Mouse (Mus musculus): ENCODE data around the gene Pcdh15. TPM values are rescaled to one million over a fixed set of nuclear protein-coding genes. Genes with fewer than 3 reads are reported as not detected.
A peak's percentile ranks its signal among the peaks of the same experiment; 100 is the strongest.

Pcdh15 gene
- polyA plus RNA-seq, 1 experiment from 2014 or later: 17.4 TPM

DNA sequence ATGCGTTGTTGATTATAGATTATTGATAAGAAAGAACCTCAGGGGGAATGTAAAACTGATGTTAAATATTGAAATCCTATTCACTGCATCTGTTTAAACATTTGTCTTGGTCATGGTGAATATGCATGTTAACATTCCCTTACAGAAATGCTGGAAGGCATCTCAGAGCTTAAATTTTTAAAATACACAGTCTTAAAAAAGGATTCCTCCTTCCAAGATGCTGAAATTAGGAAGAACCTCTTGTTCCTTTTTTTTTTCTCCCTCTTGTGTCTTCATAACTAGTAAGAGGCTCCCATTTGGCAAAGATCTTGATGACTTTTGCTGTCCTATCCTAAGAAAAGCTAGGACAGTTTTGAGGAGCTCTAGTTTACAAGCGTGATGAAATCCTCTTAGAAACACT is 284.9 kb downstream of the Pcdh15 start:
- no peak for ATAC-seq (ENCODE audit: low FRiP score)
- no peaks in the 10 kb centered on the region for H3K4me1 ChIP-seq
- H3K4me3 ChIP-seq (replicated peaks): no peak overlapping the region
- H3K27me3 ChIP-seq (replicated peaks): no peaks in the 10 kb centered on the region
- H3K27ac ChIP-seq (replicated peaks): no peak overlapping the region
- WGBS: 87% methylated on average over 2 of the region's 2 CpGs
- no peak overlapping the region for H3K4me2 ChIP-seq
- no peaks in the 10 kb centered on the region for H3K9me3 ChIP-seq (replicated peaks)
- no peaks in the 10 kb centered on the region for H3K36me3 ChIP-seq
- H3K9ac ChIP-seq (replicated peaks): no peak overlapping the region

DNA sequence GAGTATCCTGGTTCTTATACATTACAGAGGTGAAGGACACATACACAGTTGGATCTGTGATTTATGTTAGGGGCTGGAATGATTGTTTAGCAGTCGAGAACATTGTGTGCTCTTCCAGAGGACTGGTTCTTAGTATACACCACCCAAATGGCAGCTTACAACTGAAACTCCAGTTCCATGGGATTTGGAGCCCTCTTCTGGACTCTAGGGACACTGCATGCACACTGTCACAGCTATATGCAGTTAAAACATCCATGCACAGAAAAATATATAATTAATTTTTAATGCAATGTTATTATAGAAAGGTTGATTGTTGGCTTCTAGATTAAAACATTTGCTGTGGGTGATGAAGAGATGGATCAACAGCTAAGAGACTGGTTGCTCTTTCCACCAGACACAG is 301.3 kb downstream of the Pcdh15 start:
- ATAC-seq (ENCODE audit: low FRiP score): no peak
- Histone ChIP-seq H3K4me3 (replicated peaks) (no peak overlapping the region), H3K9me3 (replicated peaks) (no peaks in the 10 kb centered on the region), H3K9ac (replicated peaks) (no peak overlapping the region), H3K27me3 (replicated peaks) (no peaks in the 10 kb centered on the region), H3K4me2 (no peak overlapping the region), H3K36me3 (no peaks in the 10 kb centered on the region), H3K27ac (replicated peaks) (no peak overlapping the region), H3K4me1 (no peaks in the 10 kb centered on the region)
- WGBS: 91% methylated on average over 1 of the region's 1 CpGs

DNA sequence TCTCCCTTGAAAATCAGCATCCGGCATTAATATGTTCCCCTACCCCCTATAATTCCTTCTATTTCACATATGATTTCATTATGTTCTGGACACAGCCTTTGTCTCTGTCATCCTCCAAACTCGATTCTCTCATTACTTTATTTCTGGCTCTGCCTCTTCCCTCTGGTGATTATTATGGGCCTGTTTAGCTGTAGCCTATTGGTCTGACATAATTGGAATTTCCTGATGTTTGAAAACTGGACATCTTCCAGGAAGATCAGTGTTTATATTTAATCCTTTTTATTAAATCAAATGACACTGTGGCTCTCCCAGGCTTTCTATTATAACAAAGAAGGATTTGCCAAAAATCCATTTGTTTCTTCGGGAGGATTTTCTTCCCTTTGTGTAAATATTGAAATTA is 326.3 kb downstream of the Pcdh15 start:
- Histone ChIP-seq H3K27ac (replicated peaks) (no peak overlapping the region), H3K27me3 (replicated peaks) (no peaks in the 10 kb centered on the region), H3K9me3 (replicated peaks) (no peaks in the 10 kb centered on the region), H3K4me3 (replicated peaks) (no peak overlapping the region), H3K4me1 (no peaks in the 10 kb centered on the region), H3K4me2 (no peak overlapping the region), H3K9ac (replicated peaks) (no peak overlapping the region), H3K36me3 (no peaks in the 10 kb centered on the region)
- 62% methylated on average over 3 of the region's 3 CpGs for WGBS
- no peak for ATAC-seq (ENCODE audit: low FRiP score)

GRCm38 (mm10) chr10:73431345-73431744 is 332.2 kb downstream of the Pcdh15 start:
- ATAC-seq (ENCODE audit: low FRiP score): no peak
- 88% methylated on average over 3 of the region's 3 CpGs for WGBS
- Histone ChIP-seq H3K4me1 (no peaks in the 10 kb centered on the region), H3K27me3 (replicated peaks) (no peaks in the 10 kb centered on the region), H3K27ac (replicated peaks) (no peak overlapping the region), H3K9ac (replicated peaks) (no peak overlapping the region), H3K9me3 (replicated peaks) (no peaks in the 10 kb centered on the region), H3K4me3 (replicated peaks) (no peak overlapping the region), H3K4me2 (no peak overlapping the region), H3K36me3 (no peaks in the 10 kb centered on the region)

- Histone ChIP-seq H3K9ac (replicated peaks) (no peak overlapping the region), H3K4me3 (replicated peaks) (no peak overlapping the region), H3K9me3 (replicated peaks) (no peaks in the 10 kb centered on the region), H3K4me2 (no peak overlapping the region), H3K4me1 (no peaks in the 10 kb centered on the region), H3K27me3 (replicated peaks) (0 out of 2 replicates have a peak, but pooled peaks cover 3% of the 10 kb centered on the region), H3K36me3 (no peaks in the 10 kb centered on the region), H3K27ac (replicated peaks) (no peak overlapping the region)
- peak; percentile 66; the same call in 1 of the 2 replicates for ATAC-seq (ENCODE audit: low FRiP score)
- 21% methylated on average over 2 of the region's 2 CpGs for WGBS
Observed at GRCm38 (mm10) chr10:73484082-73484481, 384.9 kb downstream of the Pcdh15 start.

DNA sequence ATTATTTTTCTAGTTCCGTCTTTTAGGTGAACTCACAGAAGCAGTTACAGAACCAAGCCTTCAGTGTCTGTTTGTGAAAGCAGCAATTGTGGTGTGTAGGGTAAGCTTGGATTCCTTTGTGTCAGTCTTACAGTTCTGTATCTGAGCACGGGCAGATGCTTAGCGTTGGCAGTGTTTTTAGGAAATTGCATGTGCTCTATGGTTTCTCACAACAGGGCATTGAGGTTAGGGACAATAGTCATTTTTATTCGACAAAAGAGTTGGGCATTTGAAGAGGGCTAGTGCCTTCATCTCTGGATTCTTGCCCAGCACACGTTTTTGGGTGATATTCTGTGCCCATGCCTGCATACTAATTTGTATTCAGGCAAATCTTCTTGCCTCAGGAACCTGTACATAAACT is 392.5 kb downstream of the Pcdh15 start:
- Histone ChIP-seq H3K4me3 (replicated peaks) (no peak overlapping the region), H3K4me1 (no peaks in the 10 kb centered on the region), H3K9me3 (replicated peaks) (no peaks in the 10 kb centered on the region), H3K36me3 (no peaks in the 10 kb centered on the region), H3K27me3 (replicated peaks) (0 out of 2 replicates have a peak, but pooled peaks cover 3% of the 10 kb centered on the region), H3K9ac (replicated peaks) (no peak overlapping the region), H3K4me2 (no peak overlapping the region), H3K27ac (replicated peaks) (no peak overlapping the region)
- no peak for ATAC-seq (ENCODE audit: low FRiP score)
- 63% methylated on average over 5 of the region's 5 CpGs for WGBS

- WGBS: 92% methylated on average over 3 of the region's 3 CpGs
- H3K9me3 ChIP-seq (replicated peaks): no peaks in the 10 kb centered on the region
- no peak for ATAC-seq (ENCODE audit: low FRiP score)
- H3K4me1 ChIP-seq: no peaks in the 10 kb centered on the region
- no peak overlapping the region for H3K4me2 ChIP-seq
- no peaks in the 10 kb centered on the region for H3K36me3 ChIP-seq
- H3K27ac ChIP-seq (replicated peaks): no peak overlapping the region
- H3K27me3 ChIP-seq (replicated peaks): no peaks in the 10 kb centered on the region
- H3K9ac ChIP-seq (replicated peaks): no peak overlapping the region
- no peak overlapping the region for H3K4me3 ChIP-seq (replicated peaks)
Observed at GRCm38 (mm10) chr10:73514846-73515245, 415.7 kb downstream of the Pcdh15 start.

DNA sequence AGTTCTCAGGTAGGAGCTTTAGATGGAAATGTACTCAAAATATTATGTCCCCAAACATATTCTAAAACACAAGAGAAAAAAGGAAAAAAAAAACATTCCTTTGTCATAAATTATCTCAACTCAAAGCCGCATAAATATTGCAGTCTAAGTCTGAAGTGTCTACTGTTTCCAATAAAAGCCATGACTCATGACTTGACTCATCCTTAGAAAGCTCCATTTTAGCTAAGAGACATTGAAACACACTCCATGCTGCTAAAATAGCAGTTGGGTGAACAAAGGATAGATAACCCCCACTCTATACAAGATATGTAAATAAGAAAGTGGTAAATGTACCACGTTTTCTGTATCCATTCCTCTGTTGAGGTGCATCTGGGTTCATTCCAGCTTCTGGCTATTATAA is 416.6 kb downstream of the Pcdh15 start:
- no peaks in the 10 kb centered on the region for H3K27me3 ChIP-seq (replicated peaks)
- H3K4me3 ChIP-seq (replicated peaks): no peak overlapping the region
- H3K27ac ChIP-seq (replicated peaks): no peak overlapping the region
- H3K9me3 ChIP-seq (replicated peaks): no peaks in the 10 kb centered on the region
- WGBS: 74% methylated on average over 2 of the region's 2 CpGs
- no peak for ATAC-seq (ENCODE audit: low FRiP score)
- no peak overlapping the region for H3K4me2 ChIP-seq
- H3K9ac ChIP-seq (replicated peaks): no peak overlapping the region
- no peaks in the 10 kb centered on the region for H3K4me1 ChIP-seq
- H3K36me3 ChIP-seq: no peaks in the 10 kb centered on the region

GRCm38 (mm10) chr10:73519438-73519837 is 420.3 kb downstream of the Pcdh15 start:
- Histone ChIP-seq H3K9ac (replicated peaks) (no peak overlapping the region), H3K9me3 (replicated peaks) (no peaks in the 10 kb centered on the region), H3K36me3 (no peaks in the 10 kb centered on the region), H3K4me1 (no peaks in the 10 kb centered on the region), H3K27ac (replicated peaks) (no peak overlapping the region), H3K27me3 (replicated peaks) (no peaks in the 10 kb centered on the region), H3K4me3 (replicated peaks) (no peak overlapping the region), H3K4me2 (no peak overlapping the region)
- ATAC-seq (ENCODE audit: low FRiP score): no peak
- WGBS: 85% methylated on average over 3 of the region's 3 CpGs

DNA sequence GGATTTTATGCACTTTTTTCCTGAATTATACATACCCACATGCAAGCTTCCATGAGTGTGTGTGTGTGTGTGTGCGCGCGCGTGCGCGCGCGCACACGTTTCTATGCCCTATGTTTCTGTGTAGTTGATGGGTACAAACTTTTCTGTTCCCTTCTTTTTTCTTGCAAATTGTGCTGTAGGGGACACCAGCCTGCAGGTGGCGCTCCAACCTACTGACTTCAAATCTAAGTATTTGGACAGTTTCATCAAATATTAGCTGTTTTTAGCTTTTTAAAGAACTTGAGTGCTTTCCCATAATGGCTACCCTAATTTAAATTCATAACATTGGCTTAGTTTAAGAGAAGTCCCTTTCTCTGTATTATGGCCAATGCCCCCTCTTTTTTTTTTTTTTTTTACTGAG is 453.7 kb downstream of the Pcdh15 start:
- Histone ChIP-seq H3K4me3 (replicated peaks) (no peak overlapping the region), H3K9ac (replicated peaks) (no peak overlapping the region), H3K4me2 (no peak overlapping the region), H3K27me3 (replicated peaks) (no peaks in the 10 kb centered on the region), H3K27ac (replicated peaks) (no peak overlapping the region), H3K36me3 (no peaks in the 10 kb centered on the region), H3K9me3 (replicated peaks) (no peaks in the 10 kb centered on the region), H3K4me1 (no peaks in the 10 kb centered on the region)
- WGBS: 94% methylated on average over 10 of the region's 10 CpGs
- no peak for ATAC-seq (ENCODE audit: low FRiP score)

GRCm38 (mm10) chr10:73564216-73564615 is 465.1 kb downstream of the Pcdh15 start:
- H3K27me3 ChIP-seq (replicated peaks): no peaks in the 10 kb centered on the region
- H3K27ac ChIP-seq (replicated peaks): no peak overlapping the region
- no peak overlapping the region for H3K4me3 ChIP-seq (replicated peaks)
- H3K36me3 ChIP-seq: no peaks in the 10 kb centered on the region
- no peaks in the 10 kb centered on the region for H3K4me1 ChIP-seq
- H3K4me2 ChIP-seq: no peak overlapping the region
- no peaks in the 10 kb centered on the region for H3K9me3 ChIP-seq (replicated peaks)
- no peak for ATAC-seq (ENCODE audit: low FRiP score)
- H3K9ac ChIP-seq (replicated peaks): no peak overlapping the region
- WGBS: 77% methylated on average over 7 of the region's 7 CpGs

- no peaks in the 10 kb centered on the region for H3K4me1 ChIP-seq
- no peak for ATAC-seq (ENCODE audit: low FRiP score)
- no peaks in the 10 kb centered on the region for H3K36me3 ChIP-seq
- H3K4me2 ChIP-seq: no peak overlapping the region
- 92% methylated on average over 5 of the region's 5 CpGs for WGBS
- no peaks in the 10 kb centered on the region for H3K27me3 ChIP-seq (replicated peaks)
- H3K27ac ChIP-seq (replicated peaks): no peak overlapping the region
- no peaks in the 10 kb centered on the region for H3K9me3 ChIP-seq (replicated peaks)
- no peak overlapping the region for H3K4me3 ChIP-seq (replicated peaks)
- no peak overlapping the region for H3K9ac ChIP-seq (replicated peaks)
Observed at GRCm38 (mm10) chr10:73574711-73575297, 475.7 kb downstream of the Pcdh15 start.

GRCm38 (mm10) chr10:73667501-73667900 is 568.4 kb downstream of the Pcdh15 start:
- H3K36me3 ChIP-seq: no peaks in the 10 kb centered on the region
- H3K4me3 ChIP-seq (replicated peaks): no peak overlapping the region
- no peak overlapping the region for H3K4me2 ChIP-seq
- 88% methylated on average over 1 of the region's 1 CpGs for WGBS
- H3K27ac ChIP-seq (replicated peaks): no peak overlapping the region
- H3K4me1 ChIP-seq: no peaks in the 10 kb centered on the region
- ATAC-seq (ENCODE audit: low FRiP score): no peak
- H3K27me3 ChIP-seq (replicated peaks): no peaks in the 10 kb centered on the region
- no peak overlapping the region for H3K9ac ChIP-seq (replicated peaks)
- H3K9me3 ChIP-seq (replicated peaks): no peaks in the 10 kb centered on the region
